ENCODE assay signal across 27 mouse cellular contexts in genomic region chr8:56893638-56894037, GRCm38 (mm10).
DNase-seq lines count a peak whose midpoint lies in the region; ATAC-seq and TF ChIP-seq lines count a peak whose summit lies in the region.
"Had no signal": no experiment of that assay in that cellular context is flagged by ENCODE, and none has a peak within 500 bp of the region (broad histone marks: within the 10 kb centered on the region; RNA-seq: fewer than 3 reads in every experiment).

No protein-coding gene starts in this region.

- H3K27me3 ChIP-seq in heart, embryonic 11.5 days (ENCODE audit: control insufficient read depth, insufficient read depth, low read length), result no peaks in the 10 kb centered on the region
- H3K27me3 ChIP-seq in lung, embryonic 15.5 days, result no peaks in the 10 kb centered on the region
- no peaks in the 10 kb centered on the region for H3K27me3 ChIP-seq in Patski
- H3K27me3 ChIP-seq: embryonic facial prominence, embryonic 13.5 days; neural tube, embryonic 15.5 days; stomach, embryonic 15.5 days had no signal

- 0 out of 2 replicates have a peak overlapping the region, but pooled peaks have one; percentile 3 for H3K27ac ChIP-seq in heart, embryonic 11.5 days (ENCODE audit: low read depth, low read length)
- no peak overlapping the region for H3K27ac ChIP-seq in lung, embryonic 15.5 days
- H3K27ac ChIP-seq: embryonic facial prominence, embryonic 13.5 days; liver, embryonic 14.5 days; neural tube, embryonic 15.5 days; stomach, embryonic 15.5 days had no signal

- no peak for TF ChIP-seq CTCF in Patski (IDR thresholded peaks at IDR 0.05)

- 38% methylated on average over 3 of the region's 3 CpGs for WGBS in heart, embryonic 11.5 days (ENCODE audit: insufficient replicate concordance)
- 21% methylated on average over 3 of the region's 3 CpGs for WGBS in lung, embryonic 15.5 days

- H3K4me2 ChIP-seq in heart, embryonic 11.5 days, result no peak overlapping the region
- H3K4me2 ChIP-seq in lung, embryonic 15.5 days, result no peak overlapping the region
- H3K4me2 ChIP-seq: embryonic facial prominence, embryonic 13.5 days; neural tube, embryonic 15.5 days; stomach, embryonic 15.5 days had no signal

- DNase-seq in heart, adult 11 months, result no peak
- DNase-seq in lung, adult 18-20 months, result no peak
- DNase-seq in Patski (ENCODE audit: low read depth, low spot score), result peak; percentile 42
- DNase-seq in frontal cortex, postnatal 36 days (ENCODE audit: low spot score in 2 of 2), result no peak
- no peak for DNase-seq in left cerebral cortex, postnatal 10 days (ENCODE audit: extremely low spot score in 1 of 2, low spot score in 2 of 2)
- DNase-seq: adrenal gland, adult 2 months; adrenal gland, postnatal 36 days; cerebellum, adult 18-20 months; cerebellum, postnatal 10 days; heart, postnatal 14 days; kidney, adult 2 months; kidney, postnatal 4 days; liver; midbrain, embryonic 14.5 days; retina, postnatal 1 day; right cerebral cortex, postnatal 14 days; thymus, postnatal 14 days had no signal

- H3K4me1 ChIP-seq in heart, embryonic 11.5 days (ENCODE audit: control insufficient read depth, insufficient read depth, low read length), result no peaks in the 10 kb centered on the region
- peaks cover 3% of the 10 kb centered on the region; the same call in 1 of the 2 replicates for H3K4me1 ChIP-seq in lung, embryonic 15.5 days
- H3K4me1 ChIP-seq: embryonic facial prominence, embryonic 13.5 days; neural tube, embryonic 15.5 days; stomach, embryonic 15.5 days had no signal

- no peaks in the 10 kb centered on the region for H3K9me3 ChIP-seq in heart, embryonic 11.5 days (replicated peaks; ENCODE audit: control insufficient read depth, low read length)
- no peaks in the 10 kb centered on the region for H3K9me3 ChIP-seq in lung, embryonic 15.5 days
- H3K9me3 ChIP-seq: embryonic facial prominence, embryonic 13.5 days; neural tube, embryonic 15.5 days; stomach, embryonic 15.5 days had no signal

- H3K9ac ChIP-seq in heart, embryonic 11.5 days (ENCODE audit: low read depth, low read length), result no peak overlapping the region
- no peak overlapping the region for H3K9ac ChIP-seq in lung, embryonic 15.5 days
- H3K9ac ChIP-seq: embryonic facial prominence, embryonic 13.5 days; liver, embryonic 14.5 days; neural tube, embryonic 15.5 days; stomach, embryonic 15.5 days had no signal

- intact Hi-C loops in left cerebral cortex, postnatal 10 days (cut with DNase I), result no loop called here

- H3K36me3 ChIP-seq in heart, embryonic 11.5 days (ENCODE audit: control insufficient read depth, insufficient read depth, low read length), result no peaks in the 10 kb centered on the region
- H3K36me3 ChIP-seq in lung, embryonic 15.5 days, result no peaks in the 10 kb centered on the region
- H3K36me3 ChIP-seq: embryonic facial prominence, embryonic 13.5 days; neural tube, embryonic 15.5 days; stomach, embryonic 15.5 days had no signal

- ATAC-seq in heart, embryonic 11.5 days (replicated peaks; ENCODE audit: insufficient number of reproducible peaks, low FRiP score, low TSS enrichment), result no peak
- ATAC-seq in lung, embryonic 15.5 days (ENCODE audit: borderline replicate concordance, extremely low read depth, low FRiP score, low TSS enrichment), result peak; percentile 84; the same call in 1 of the 2 replicates
- peak; percentile 99 for ATAC-seq in Patski
- ATAC-seq: activated CD4-positive, CD25-positive, alpha-beta regulatory T cell, adult 4 months; CD4-positive, CD25-positive, alpha-beta regulatory T cell, adult 4 months; forebrain, embryonic 16.5 days; hindbrain, embryonic 16.5 days had no signal

- CTCF ChIA-PET in Patski (lab: Charles Lee), result interaction anchor here (1.5 kb wide), 1 partner anchor 10 kb away, joined by 6 read pairs; no protein-coding TSS in a partner anchor

- POLR2A ChIA-PET in Patski (lab: Charles Lee), result interaction anchor here (0.7 kb wide), 1 partner anchor 9 kb away, joined by 3 read pairs; no protein-coding TSS in a partner anchor

- H3K4me3 ChIP-seq in heart, embryonic 11.5 days (ENCODE audit: low read depth, low read length), result no peak overlapping the region
- H3K4me3 ChIP-seq in lung, embryonic 15.5 days, result no peak overlapping the region
- H3K4me3 ChIP-seq: embryonic facial prominence, embryonic 13.5 days; neural tube, embryonic 15.5 days; stomach, embryonic 15.5 days had no signal

- in situ Hi-C loops in Patski (cut with MboI; ENCODE audit: low pct_unique_long_range_greater_than_20kb), result loop anchor here (25.0 kb wide), 2 partner anchors 419 to 919 kb away; partner anchors contain the start of gene Hand2
